In genomic region chr4:135658484-135658883, GRCm38 (mm10) we compare ENCODE assay signal across 12 mouse cellular contexts. TPM values are rescaled to one million over a fixed set of nuclear protein-coding genes. Genes with fewer than 3 reads are reported as not detected.
DNase-seq lines count a peak whose midpoint lies in the region; ATAC-seq lines count a peak whose summit lies in the region.
"Had no signal": no experiment of that assay in that cellular context is flagged by ENCODE, and none has a peak within 500 bp of the region (broad histone marks: within the 10 kb centered on the region; RNA-seq: fewer than 3 reads in every experiment).

No protein-coding gene starts in this region.

- H3K4me3 ChIP-seq in heart, embryonic 13.5 days, result no peak overlapping the region
- H3K4me3 ChIP-seq: hindbrain, embryonic 15.5 days; liver, embryonic 15.5 days; myocyte had no signal

- H3K27ac ChIP-seq in heart, embryonic 13.5 days (replicated peaks), result peak overlapping the region; percentile 92
- H3K27ac ChIP-seq: hindbrain, embryonic 15.5 days; liver, embryonic 15.5 days had no signal

- no peaks in the 10 kb centered on the region for H3K9me3 ChIP-seq in heart, embryonic 13.5 days
- H3K9me3 ChIP-seq: hindbrain, embryonic 15.5 days; liver, embryonic 15.5 days had no signal

- H3K9ac ChIP-seq in heart, embryonic 13.5 days, result peak overlapping the region; percentile 13; the same call in 1 of the 2 replicates
- H3K9ac ChIP-seq: hindbrain, embryonic 15.5 days; liver, embryonic 15.5 days had no signal

- 14% methylated on average over 5 of the region's 5 CpGs for WGBS in heart, embryonic 13.5 days

- peaks cover 4% of the 10 kb centered on the region; the same call in 1 of the 2 replicates for H3K27me3 ChIP-seq in heart, embryonic 13.5 days (replicated peaks)
- H3K27me3 ChIP-seq: hindbrain, embryonic 15.5 days had no signal

- peak; percentile 46 for DNase-seq in kidney, postnatal 10 days
- DNase-seq in kidney, postnatal 14 days, result no peak
- DNase-seq in brain, adult 2 months (ENCODE audit: low read depth, low spot score), result peak; percentile 19
- peak; percentile 57 for DNase-seq in lung, postnatal 10 days
- no peak for DNase-seq in right cerebral cortex, adult 18-20 months
- DNase-seq in layer of hippocampus, postnatal 14 days (ENCODE audit: low spot score in 2 of 2), result no peak
- no peak for DNase-seq in cerebellum, postnatal 25 days
- DNase-seq: cerebellum, adult 18-20 months had no signal

- peak overlapping the region; percentile 9 for H3K4me2 ChIP-seq in heart, embryonic 13.5 days
- H3K4me2 ChIP-seq: hindbrain, embryonic 15.5 days; liver, embryonic 15.5 days had no signal

- peaks cover 73% of the 10 kb centered on the region for H3K4me1 ChIP-seq in heart, embryonic 13.5 days

- H3K36me3 ChIP-seq in heart, embryonic 13.5 days, result no peaks in the 10 kb centered on the region
- H3K36me3 ChIP-seq: hindbrain, embryonic 15.5 days; liver, embryonic 15.5 days had no signal

- no peak for ATAC-seq in heart, embryonic 13.5 days (ENCODE audit: extremely low read depth, insufficient number of reproducible peaks, low FRiP score, low TSS enrichment)

RNA-seq across cellular contexts. Expression of gene Ifnlr1, which starts 27.6 kb away (rescaled TPM):
- polyA plus RNA-seq in heart, embryonic 13.5 days (2015; fragmentation: Nextera tagmentation; extraction: Ambion mirVana), result 0.36 and 0.68 TPM in 2 replicates
- total RNA-seq in layer of hippocampus, postnatal 14 days (2021), result under 1 TPM; 0.19 to 0.37 TPM
- polyA plus RNA-seq: myocyte had no signal

Comparison
In these comparisons a context has a peak if more than half of its experiments do, and no peak if none do; other contexts are left out.
1. DNase-seq: peak in kidney, postnatal 10 days (single experiment), brain, adult 2 months (single experiment) and lung, postnatal 10 days (single experiment); none in kidney, postnatal 14 days (single experiment), right cerebral cortex, adult 18-20 months (single experiment), layer of hippocampus, postnatal 14 days (0 of 2) and cerebellum, postnatal 25 days (0 of 2).